Mouse (Mus musculus) intestine, postnatal 0 days (tissue): ENCODE measurements around the gene Rusc2. TPM values are rescaled to one million over a fixed set of nuclear protein-coding genes. Genes with fewer than 3 reads are reported as not detected.

Experiments used
- ATAC-seq: fragments of 200-750 bp; cut with Nextera tagmentation; 2 replicates; pipeline ENCODE4 v1.8.0; 2017; ENCODE audit warnings: mild to moderate bottlenecking, moderate TSS enrichment, moderate library complexity
- H3K27ac ChIP-seq: fragments of 300-500 bp; sonication (generic); 2 replicates; pipeline ENCODE4 v1.5.1; 2014; ENCODE audit warnings: mild to moderate bottlenecking, low read depth, low read length, moderate library complexity
- H3K27me3 ChIP-seq: fragments of 300-500 bp; sonication (generic); replicated peaks from 2 replicates; pipeline ENCODE4 v1.6.1; 2014; ENCODE audit warnings: low read length, mixed read lengths; ENCODE audit not compliant: control insufficient read depth, insufficient read depth
- H3K36me3 ChIP-seq: fragments of 300-500 bp; sonication (generic); 2 replicates; pipeline ENCODE4 v1.6.1; 2014; ENCODE audit warnings: mild to moderate bottlenecking, moderate library complexity; ENCODE audit not compliant: control insufficient read depth, insufficient read depth
- H3K4me1 ChIP-seq: fragments of 300-500 bp; sonication (generic); replicated peaks from 2 replicates; pipeline ENCODE4 v1.6.1; 2014; ENCODE audit warnings: antibody characterized with exemption, low read length, mixed read lengths; ENCODE audit not compliant: control insufficient read depth, insufficient read depth
- H3K4me2 ChIP-seq: fragments of 300-500 bp; sonication (generic); replicated peaks from 2 replicates; pipeline ENCODE4 v1.6.1; 2014; ENCODE audit warnings: low read depth, mild to moderate bottlenecking, moderate library complexity
- H3K4me3 ChIP-seq: fragments of 300-500 bp; sonication (generic); 2 replicates; pipeline ENCODE4 v1.5.1; 2014; ENCODE audit warnings: low read depth, low read length
- H3K9ac ChIP-seq: fragments of 300-500 bp; sonication (generic); 2 replicates; pipeline ENCODE4 v1.6.1; 2014; ENCODE audit warnings: mild to moderate bottlenecking, low read depth, low read length
- H3K9me3 ChIP-seq: fragments of 300-500 bp; sonication (generic); 2 replicates; pipeline ENCODE4 v1.6.1; 2016; ENCODE audit warnings: mixed run types; ENCODE audit not compliant: control insufficient read depth
- CTCF ChIP-seq: sonication (generic); IDR thresholded peaks from 2 replicates; pipeline ENCODE4 v1.5.1; 2016; ENCODE audit warnings: low read depth, mild to moderate bottlenecking, control low read depth, antibody characterized with exemption, moderate library complexity
- WGBS: fragments of 180-500 bp; shearing (Covaris S2); extraction: QIAGEN DNeasy Blood & Tissue Kit; methylation state at CpG from one replicate; pipeline ENCODE4 v1.1.7; 2014; 5-methylcytosine and 5-hydroxymethylcytosine counted together
- polyA plus RNA-seq: library from polyadenylated mRNA; unstranded; fragments of >200 nt; fragmentation: Nextera tagmentation; extraction: Ambion mirVana; gene quantifications from 2 replicates; pipeline ENCODE4 v1.2.1, GENCODE M21; 2015

The Rusc2 gene
- polyA plus RNA-seq, 1 experiment from 2014 or later = 12.1 TPM

DNA sequence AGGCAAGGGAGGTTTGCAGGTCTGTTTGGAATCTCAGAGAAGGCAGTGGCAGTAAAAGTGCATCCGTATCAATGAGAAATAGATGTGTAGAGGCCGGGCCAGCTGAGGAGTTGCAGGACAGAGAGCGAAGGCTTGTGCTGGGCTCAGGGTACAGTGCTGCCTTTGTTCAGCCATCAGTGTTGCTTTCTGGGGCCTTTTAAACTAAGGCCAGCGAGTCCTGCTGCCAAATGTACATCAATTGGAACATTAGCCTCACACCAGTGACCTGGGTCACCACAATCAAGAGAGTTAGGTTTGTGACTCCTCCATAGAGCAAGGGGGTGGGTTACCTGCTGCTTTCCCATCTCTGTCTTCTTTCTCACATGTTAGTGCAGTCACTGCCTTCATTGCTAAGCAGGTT is 16.2 kb downstream of the Rusc2 start:
- no peak overlapping the region for H3K4me2 ChIP-seq
- no peaks in the 10 kb centered on the region for H3K9me3 ChIP-seq
- no peak for ATAC-seq
- H3K27ac ChIP-seq = no peak overlapping the region
- H3K9ac ChIP-seq = no peak overlapping the region
- H3K36me3 ChIP-seq = no peaks in the 10 kb centered on the region
- WGBS = 76% methylated on average over 4 of the region's 4 CpGs
- H3K4me3 ChIP-seq = no peak overlapping the region
- TF ChIP-seq CTCF = no peak
- H3K4me1 ChIP-seq = peaks cover 6% of the 10 kb centered on the region
- H3K27me3 ChIP-seq = no peaks in the 10 kb centered on the region

DNA sequence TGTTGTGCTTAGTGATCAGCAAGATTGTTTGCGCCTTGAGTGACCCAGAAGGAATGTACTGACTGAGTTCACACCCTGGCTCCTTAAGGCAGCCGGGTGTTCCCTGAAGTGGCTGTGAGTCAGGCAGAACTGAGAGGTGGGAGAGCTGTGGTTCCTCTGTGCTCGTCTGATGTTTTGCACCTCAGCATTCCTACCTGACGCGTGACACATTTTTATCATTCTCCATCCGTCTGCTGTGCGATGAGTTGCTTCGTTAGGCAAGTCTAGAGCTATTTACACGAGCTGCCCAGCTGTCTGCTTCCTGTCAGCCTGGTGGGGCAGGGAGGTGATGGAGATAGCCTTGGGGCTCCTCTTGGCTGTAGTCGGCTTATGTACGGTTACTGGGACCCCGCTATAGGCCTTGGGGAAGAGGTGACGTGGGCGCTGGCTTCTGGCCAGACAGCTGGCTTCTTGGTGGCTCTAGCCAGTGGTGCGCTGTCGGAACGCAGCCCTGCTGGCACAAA is 17.1 kb downstream of the Rusc2 start:
- WGBS = 47% methylated on average over 17 of the region's 17 CpGs
- Histone ChIP-seq H3K4me3 (no peak overlapping the region), H3K4me1 (peaks cover 6% of the 10 kb centered on the region), H3K36me3 (no peaks in the 10 kb centered on the region), H3K9me3 (no peaks in the 10 kb centered on the region), H3K27ac (peak overlapping the region; percentile 61), H3K9ac (peak overlapping the region; percentile 18; the same call in 1 of the 2 replicates), H3K4me2 (peak overlapping the region; percentile 24), H3K27me3 (no peaks in the 10 kb centered on the region)
- ATAC-seq = peak; percentile 40
- no peak for TF ChIP-seq CTCF

DNA sequence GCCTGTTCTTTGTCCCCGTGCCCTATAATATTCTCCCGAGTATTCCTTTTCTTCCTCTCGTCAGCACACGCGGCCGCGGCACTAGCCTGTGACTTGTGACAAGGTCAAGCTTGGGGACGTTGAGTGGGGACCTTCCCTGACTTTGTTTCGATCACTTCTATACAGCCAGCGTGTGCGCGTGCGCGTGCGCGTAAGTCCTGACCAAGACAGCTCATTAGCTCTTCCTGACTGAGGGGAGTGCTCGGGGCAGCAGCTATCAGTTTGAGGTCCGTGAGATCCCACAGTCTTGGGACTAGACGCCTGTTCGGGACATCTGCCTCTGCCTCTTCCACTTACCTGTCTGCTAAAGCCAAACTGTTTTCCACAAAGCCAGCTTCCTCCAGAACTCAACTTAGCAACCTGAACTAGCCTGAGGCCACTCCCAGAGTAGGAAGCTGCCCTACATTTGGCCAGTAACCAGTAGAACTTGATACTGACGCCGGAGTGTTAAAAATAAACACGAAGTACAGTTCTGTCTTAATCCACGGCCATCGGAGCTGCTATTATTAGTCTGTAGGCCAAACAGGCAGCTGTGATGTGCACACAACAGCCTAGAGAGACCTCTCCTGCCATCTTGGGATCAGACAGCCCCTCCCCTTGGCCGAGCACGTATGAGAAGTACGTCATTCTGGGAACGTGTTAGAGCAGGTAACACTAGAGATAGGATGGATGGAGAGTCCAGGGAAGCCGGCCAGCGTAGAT is 17.8 kb downstream of the Rusc2 start:
- Histone ChIP-seq H3K27ac (peak overlapping the region; percentile 61), H3K9ac (no peak overlapping the region; the same call in 1 of the 2 replicates), H3K9me3 (no peaks in the 10 kb centered on the region), H3K4me3 (no peak overlapping the region), H3K4me1 (peaks cover 6% of the 10 kb centered on the region), H3K4me2 (peak overlapping the region; percentile 24; the same call in 1 of the 2 replicates), H3K27me3 (no peaks in the 10 kb centered on the region), H3K36me3 (0 out of 2 replicates have a peak, but pooled peaks cover 4% of the 10 kb centered on the region)
- no peak for TF ChIP-seq CTCF
- peak; percentile 10; the same call in 1 of the 2 replicates for ATAC-seq
- WGBS = 73% methylated on average over 31 of the region's 31 CpGs

DNA sequence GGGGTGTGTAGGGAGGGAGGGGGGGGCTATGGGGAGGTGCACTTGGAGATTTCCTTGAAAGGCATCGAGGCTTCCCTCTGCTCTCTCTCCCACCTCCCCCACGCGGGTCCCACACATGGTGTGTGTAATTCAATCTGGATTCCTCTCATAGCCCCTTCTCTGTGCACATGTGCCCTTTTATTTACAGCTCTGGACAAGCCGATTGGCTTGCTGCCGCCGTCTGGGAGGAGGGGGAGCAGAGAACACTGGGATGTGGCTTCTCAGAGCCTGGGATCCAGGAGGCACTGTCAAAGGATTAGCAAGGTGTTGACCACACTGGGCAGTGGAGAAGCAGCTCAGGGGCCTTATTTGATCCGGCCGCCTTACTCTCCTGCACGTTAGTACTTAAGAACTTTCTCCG is 19.2 kb downstream of the Rusc2 start:
- Histone ChIP-seq H3K27me3 (no peaks in the 10 kb centered on the region), H3K36me3 (0 out of 2 replicates have a peak, but pooled peaks cover 7% of the 10 kb centered on the region), H3K9me3 (no peaks in the 10 kb centered on the region), H3K4me2 (peak overlapping the region; percentile 33; the same call in 1 of the 2 replicates), H3K9ac (no peak overlapping the region), H3K4me1 (peaks cover 6% of the 10 kb centered on the region), H3K27ac (peak overlapping the region; percentile 42; the same call in 1 of the 2 replicates), H3K4me3 (no peak overlapping the region; the same call in 1 of the 2 replicates)
- TF ChIP-seq CTCF = no peak
- no peak for ATAC-seq
- 37% methylated on average over 10 of the region's 10 CpGs for WGBS

GRCm38 (mm10) chr4:43401486-43401885 is 19.7 kb downstream of the Rusc2 start:
- peaks cover 6% of the 10 kb centered on the region for H3K4me1 ChIP-seq
- H3K4me3 ChIP-seq = no peak overlapping the region; the same call in 1 of the 2 replicates
- TF ChIP-seq CTCF = no peak
- peak overlapping the region; percentile 33; the same call in 1 of the 2 replicates for H3K4me2 ChIP-seq
- 0 out of 2 replicates have a peak, but pooled peaks cover 7% of the 10 kb centered on the region for H3K36me3 ChIP-seq
- H3K9me3 ChIP-seq = no peaks in the 10 kb centered on the region
- no peak for ATAC-seq
- H3K27ac ChIP-seq = peak overlapping the region; percentile 42; the same call in 1 of the 2 replicates
- peak overlapping the region; percentile 43; the same call in 1 of the 2 replicates for H3K9ac ChIP-seq
- H3K27me3 ChIP-seq = no peaks in the 10 kb centered on the region
- WGBS = 85% methylated on average over 10 of the region's 10 CpGs

GRCm38 (mm10) chr4:43402212-43402611 is 20.4 kb downstream of the Rusc2 start:
- Histone ChIP-seq H3K9me3 (no peaks in the 10 kb centered on the region), H3K4me3 (no peak overlapping the region), H3K27ac (no peak overlapping the region; the same call in 1 of the 2 replicates), H3K36me3 (0 out of 2 replicates have a peak, but pooled peaks cover 7% of the 10 kb centered on the region), H3K4me1 (peaks cover 6% of the 10 kb centered on the region), H3K9ac (no peak overlapping the region), H3K27me3 (no peaks in the 10 kb centered on the region), H3K4me2 (peak overlapping the region; percentile 33)
- no peak for TF ChIP-seq CTCF
- ATAC-seq = no peak
- 49% methylated on average over 9 of the region's 9 CpGs for WGBS
